Mouse (Mus musculus): ENCODE data around the gene Otx1.

GRCm38 (mm10) chr11:22004331-22004841 is 1.7 kb upstream of the Otx1 start:
- TF ChIP-seq CTCF (IDR thresholded peaks at IDR 0.05) = no peak
- no peak for TF ChIP-seq EP300 (IDR thresholded peaks at IDR 0.05)

Data from lung, postnatal 0 days (tissue).